Mouse (Mus musculus): ENCODE measurements at regions not wholly inside any gene's neighbourhood (a gene's known extent, or its start where the extent isn't known, plus 50 kb on each side); places are given as distances from the start of the nearest gene placed in this dataset.
A peak's percentile ranks its signal among the peaks of the same experiment; 100 is the strongest.
"Not testable (repeated sequence)": the region's sequence is repeated elsewhere in the genome, so short reads cannot be mapped to it uniquely, and the experiment has no call there.

GRCm38 (mm10) chr12:119102106-119102505, 135.9 kb upstream of the Abcb5 start:
- DNase-seq (ENCODE audit: low spot score), result not testable (repeated sequence)

- DNase-seq (ENCODE audit: low spot score), result no peak
Measured at GRCm38 (mm10) chr12:119099736-119100135, 133.5 kb upstream of the Abcb5 start.

GRCm38 (mm10) chr12:119097814-119098213, 131.6 kb upstream of the Abcb5 start:
- DNase-seq (ENCODE audit: low spot score), result no peak

GRCm38 (mm10) chr12:119094314-119094713, 128.1 kb upstream of the Abcb5 start:
- DNase-seq (ENCODE audit: low spot score), result no peak

GRCm38 (mm10) chr12:119093402-119093801, 127.2 kb upstream of the Abcb5 start:
- DNase-seq (ENCODE audit: low spot score), result no peak

- no peak for DNase-seq (ENCODE audit: low spot score)
Measured at GRCm38 (mm10) chr12:119089292-119089691, 123.1 kb upstream of the Abcb5 start.

- DNase-seq (ENCODE audit: low spot score), result no peak
Measured at GRCm38 (mm10) chr12:119088666-119089065, 122.4 kb upstream of the Abcb5 start.

GRCm38 (mm10) chr12:119084814-119085213, 118.6 kb upstream of the Abcb5 start:
- no peak for DNase-seq (ENCODE audit: low spot score)

GRCm38 (mm10) chr12:119082781-119083180, 116.6 kb upstream of the Abcb5 start:
- DNase-seq (ENCODE audit: low spot score), result no peak

- DNase-seq (ENCODE audit: low spot score), result no peak
Measured at GRCm38 (mm10) chr12:119075825-119076224, 109.6 kb upstream of the Abcb5 start.

GRCm38 (mm10) chr12:119074742-119075478, 108.7 kb upstream of the Abcb5 start:
- DNase-seq (ENCODE audit: low spot score), result peak; percentile 63

GRCm38 (mm10) chr12:119074147-119074546, 107.9 kb upstream of the Abcb5 start:
- DNase-seq (ENCODE audit: low spot score), result no peak

- DNase-seq (ENCODE audit: low spot score), result no peak
Measured at GRCm38 (mm10) chr12:119070963-119071362, 104.7 kb upstream of the Abcb5 start.

GRCm38 (mm10) chr12:119070446-119070845, 104.2 kb upstream of the Abcb5 start:
- DNase-seq (ENCODE audit: low spot score), result no peak

GRCm38 (mm10) chr12:119069747-119070146, 103.5 kb upstream of the Abcb5 start:
- no peak for DNase-seq (ENCODE audit: low spot score)

GRCm38 (mm10) chr12:119068079-119068478, 101.9 kb upstream of the Abcb5 start:
- no peak for DNase-seq (ENCODE audit: low spot score)

- DNase-seq (ENCODE audit: low spot score), result no peak
Measured at GRCm38 (mm10) chr12:119062931-119063330, 96.7 kb upstream of the Abcb5 start.

GRCm38 (mm10) chr12:119062490-119062889, 96.3 kb upstream of the Abcb5 start:
- no peak for DNase-seq (ENCODE audit: low spot score)

- DNase-seq (ENCODE audit: low spot score), result no peak
Measured at GRCm38 (mm10) chr12:119054560-119054959, 88.3 kb upstream of the Abcb5 start.

- peak; percentile 9 for DNase-seq (ENCODE audit: low spot score)
Measured at GRCm38 (mm10) chr12:119051692-119052379, 85.6 kb upstream of the Abcb5 start.

- no peak for DNase-seq (ENCODE audit: low spot score)
Measured at GRCm38 (mm10) chr12:119038306-119038705, 72.1 kb upstream of the Abcb5 start.

- DNase-seq (ENCODE audit: low spot score), result no peak
Measured at GRCm38 (mm10) chr12:119034828-119035227, 68.6 kb upstream of the Abcb5 start.

GRCm38 (mm10) chr12:119028711-119029110, 62.5 kb upstream of the Abcb5 start:
- DNase-seq (ENCODE audit: low spot score), result no peak

GRCm38 (mm10) chr12:119028161-119028560, 61.9 kb upstream of the Abcb5 start:
- DNase-seq (ENCODE audit: low spot score), result peak; percentile 70

Data from embryo, embryonic 10.5 days (tissue).